Mouse (Mus musculus): ENCODE results near the gene Fhl2. TPM values are rescaled to one million over a fixed set of nuclear protein-coding genes. Genes with fewer than 3 reads are reported as not detected.

Fhl2 gene
- polyA plus RNA-seq, 1 experiment from 2014 or later, result 3.5 TPM

DNA sequence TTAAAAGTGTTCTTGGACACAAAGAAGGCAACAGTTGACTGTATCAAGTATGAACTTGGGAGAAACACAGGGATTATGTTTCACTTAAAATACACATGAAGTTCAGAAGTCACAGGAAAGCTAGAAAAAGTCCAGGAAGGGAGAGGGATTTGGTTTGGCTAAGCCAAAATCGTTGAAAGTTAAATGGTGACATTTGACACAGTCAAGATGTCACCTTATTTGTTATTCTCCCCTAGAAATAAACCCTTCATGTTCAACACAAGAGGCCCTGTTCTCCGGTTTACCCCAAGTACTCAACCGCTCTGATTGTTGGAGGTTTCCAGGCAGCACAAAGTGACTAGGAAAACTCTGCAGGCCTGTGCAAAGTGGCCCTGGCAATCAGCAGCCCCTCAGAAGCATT is 18.8 kb upstream of the Fhl2 start:
- no peak for ATAC-seq (ENCODE audit: insufficient read depth)
- no peaks in the 10 kb centered on the region for H3K36me3 ChIP-seq (replicated peaks)
- H3K27me3 ChIP-seq, result no peaks in the 10 kb centered on the region
- no peak overlapping the region for H3K4me2 ChIP-seq
- no peak overlapping the region for H3K9ac ChIP-seq
- H3K4me1 ChIP-seq (replicated peaks), result no peaks in the 10 kb centered on the region
- no peak overlapping the region for H3K4me3 ChIP-seq (replicated peaks)
- no peaks in the 10 kb centered on the region for H3K9me3 ChIP-seq (replicated peaks)
- H3K27ac ChIP-seq (replicated peaks), result no peak overlapping the region
- 57% methylated on average over 3 of the region's 3 CpGs for WGBS (ENCODE audit: insufficient replicate concordance)

DNA sequence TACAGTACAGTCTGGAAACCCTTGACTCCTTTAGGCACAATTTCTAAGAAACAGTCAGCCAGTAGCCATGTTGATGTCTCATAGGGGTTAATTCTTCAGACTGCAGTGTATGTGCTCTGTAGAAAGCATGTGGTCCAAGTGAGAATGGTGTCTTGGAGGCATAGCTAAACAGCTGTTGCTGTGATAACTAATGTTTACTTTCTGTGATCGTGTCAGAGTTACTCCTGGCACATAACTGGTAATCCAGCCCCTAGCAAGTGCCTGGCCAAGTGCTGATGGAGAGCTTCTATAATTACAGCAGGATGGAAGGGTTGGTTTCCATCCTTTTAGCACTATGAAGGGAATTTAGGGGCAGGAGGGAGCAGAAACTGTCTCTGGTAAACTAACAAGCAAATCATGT is 14.5 kb upstream of the Fhl2 start:
- no peak for ATAC-seq (ENCODE audit: insufficient read depth)
- Histone ChIP-seq H3K9ac (no peak overlapping the region), H3K27ac (replicated peaks) (no peak overlapping the region), H3K9me3 (replicated peaks) (no peaks in the 10 kb centered on the region), H3K4me3 (replicated peaks) (no peak overlapping the region), H3K36me3 (replicated peaks) (no peaks in the 10 kb centered on the region), H3K27me3 (no peaks in the 10 kb centered on the region), H3K4me1 (replicated peaks) (no peaks in the 10 kb centered on the region), H3K4me2 (no peak overlapping the region)
- 27% methylated on average over 1 of the region's 1 CpGs for WGBS (ENCODE audit: insufficient replicate concordance)

DNA sequence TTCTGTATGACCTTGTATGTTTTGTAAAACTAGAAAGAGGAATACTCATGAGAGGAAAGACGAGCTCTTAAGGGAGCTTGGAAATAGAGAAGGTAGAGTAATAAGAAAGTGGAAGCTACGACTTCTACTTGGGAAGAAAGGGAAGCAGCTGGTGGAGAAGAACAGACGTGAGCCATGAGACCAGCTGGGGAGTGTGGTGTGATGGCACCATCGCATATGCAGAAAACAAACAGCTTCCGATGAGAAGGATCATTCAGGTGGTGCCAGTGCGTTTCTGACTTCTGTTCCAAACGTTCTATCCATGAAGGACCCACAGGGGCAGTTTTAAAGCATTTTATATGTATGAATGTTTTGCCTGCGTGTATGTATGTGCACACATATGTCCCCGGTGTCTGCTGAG is 13.5 kb upstream of the Fhl2 start:
- H3K4me3 ChIP-seq (replicated peaks), result no peak overlapping the region
- ATAC-seq (ENCODE audit: insufficient read depth), result no peak
- no peak overlapping the region for H3K9ac ChIP-seq
- no peaks in the 10 kb centered on the region for H3K9me3 ChIP-seq (replicated peaks)
- no peak overlapping the region for H3K4me2 ChIP-seq
- WGBS (ENCODE audit: insufficient replicate concordance), result 57% methylated on average over 9 of the region's 9 CpGs
- no peaks in the 10 kb centered on the region for H3K4me1 ChIP-seq (replicated peaks)
- no peak overlapping the region for H3K27ac ChIP-seq (replicated peaks)
- H3K27me3 ChIP-seq, result no peaks in the 10 kb centered on the region
- H3K36me3 ChIP-seq (replicated peaks), result no peaks in the 10 kb centered on the region

DNA sequence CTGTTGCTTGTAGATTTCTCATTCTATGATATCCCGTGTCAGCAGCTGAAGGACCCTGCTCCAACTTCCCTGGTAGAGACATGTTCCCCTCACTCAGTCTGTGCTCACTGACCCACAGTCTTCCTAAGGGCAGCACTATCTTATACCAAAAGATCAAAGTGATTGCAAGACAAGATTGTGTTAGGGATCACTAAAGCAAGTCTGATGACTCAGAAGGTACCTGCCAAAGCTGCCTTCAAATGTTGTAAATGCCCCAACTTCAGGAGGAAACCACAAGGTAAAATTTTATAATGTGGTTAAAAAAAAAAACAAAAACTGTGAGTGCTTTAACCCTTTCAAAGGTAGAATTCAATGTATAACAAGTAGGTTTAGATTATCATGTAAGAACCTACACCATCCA is 10.4 kb upstream of the Fhl2 start:
- Histone ChIP-seq H3K27me3 (no peaks in the 10 kb centered on the region), H3K4me2 (no peak overlapping the region), H3K36me3 (replicated peaks) (no peaks in the 10 kb centered on the region), H3K27ac (replicated peaks) (no peak overlapping the region), H3K4me3 (replicated peaks) (no peak overlapping the region), H3K4me1 (replicated peaks) (no peaks in the 10 kb centered on the region), H3K9me3 (replicated peaks) (no peaks in the 10 kb centered on the region), H3K9ac (no peak overlapping the region)
- ATAC-seq (ENCODE audit: insufficient read depth), result no peak
- 71% methylated on average over 1 of the region's 1 CpGs for WGBS (ENCODE audit: insufficient replicate concordance)

DNA sequence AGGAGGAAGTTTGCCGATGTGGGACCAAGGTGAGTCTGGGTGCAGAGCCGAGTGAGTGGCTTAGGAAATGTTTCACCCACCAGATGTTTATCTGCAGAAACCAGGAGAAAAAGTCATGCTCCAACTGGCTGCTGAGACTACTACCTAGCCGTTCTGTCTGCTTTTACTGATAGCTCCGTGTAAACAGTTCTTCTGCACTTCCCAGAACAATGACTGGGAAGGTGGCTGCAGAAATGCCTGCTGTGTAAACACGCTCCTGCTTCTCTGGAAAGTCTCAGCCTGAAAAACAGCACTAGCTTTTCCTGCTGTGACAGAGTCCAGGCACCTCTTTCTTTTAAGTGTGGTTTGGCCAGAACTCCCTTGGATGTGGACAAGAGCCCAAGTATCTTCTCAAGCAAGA is 6.5 kb upstream of the Fhl2 start:
- H3K9me3 ChIP-seq (replicated peaks), result no peaks in the 10 kb centered on the region
- H3K9ac ChIP-seq, result no peak overlapping the region
- no peaks in the 10 kb centered on the region for H3K27me3 ChIP-seq
- H3K4me3 ChIP-seq (replicated peaks), result no peak overlapping the region
- no peak overlapping the region for H3K4me2 ChIP-seq
- 19% methylated on average over 5 of the region's 5 CpGs for WGBS (ENCODE audit: insufficient replicate concordance)
- H3K36me3 ChIP-seq (replicated peaks), result no peaks in the 10 kb centered on the region
- no peak overlapping the region for H3K27ac ChIP-seq (replicated peaks)
- ATAC-seq (ENCODE audit: insufficient read depth), result no peak
- no peaks in the 10 kb centered on the region for H3K4me1 ChIP-seq (replicated peaks)

DNA sequence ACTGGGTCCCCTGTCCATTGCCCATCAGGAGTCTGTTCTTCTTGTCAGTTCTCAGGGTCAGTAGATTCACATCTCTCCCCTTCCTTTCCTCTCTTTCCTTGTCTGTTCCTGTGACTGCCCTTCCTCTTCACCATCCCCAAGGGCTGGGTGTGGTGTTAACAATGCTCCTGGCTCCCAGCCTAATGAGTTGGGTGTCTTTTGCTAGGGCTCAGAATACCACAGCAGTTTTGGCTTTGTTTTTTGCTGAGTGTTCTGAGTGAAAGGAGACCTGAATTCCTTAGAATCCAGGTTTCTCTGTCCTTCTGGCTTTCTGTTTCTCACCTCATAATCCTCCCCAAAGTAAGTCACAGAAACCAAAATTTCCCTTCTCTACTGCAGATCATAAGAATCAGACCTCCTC is 5.4 kb upstream of the Fhl2 start:
- no peak for ATAC-seq (ENCODE audit: insufficient read depth)
- Histone ChIP-seq H3K36me3 (replicated peaks) (no peaks in the 10 kb centered on the region), H3K27me3 (no peaks in the 10 kb centered on the region), H3K4me3 (replicated peaks) (no peak overlapping the region), H3K4me1 (replicated peaks) (no peaks in the 10 kb centered on the region), H3K4me2 (no peak overlapping the region), H3K27ac (replicated peaks) (no peak overlapping the region), H3K9me3 (replicated peaks) (no peaks in the 10 kb centered on the region), H3K9ac (no peak overlapping the region)

DNA sequence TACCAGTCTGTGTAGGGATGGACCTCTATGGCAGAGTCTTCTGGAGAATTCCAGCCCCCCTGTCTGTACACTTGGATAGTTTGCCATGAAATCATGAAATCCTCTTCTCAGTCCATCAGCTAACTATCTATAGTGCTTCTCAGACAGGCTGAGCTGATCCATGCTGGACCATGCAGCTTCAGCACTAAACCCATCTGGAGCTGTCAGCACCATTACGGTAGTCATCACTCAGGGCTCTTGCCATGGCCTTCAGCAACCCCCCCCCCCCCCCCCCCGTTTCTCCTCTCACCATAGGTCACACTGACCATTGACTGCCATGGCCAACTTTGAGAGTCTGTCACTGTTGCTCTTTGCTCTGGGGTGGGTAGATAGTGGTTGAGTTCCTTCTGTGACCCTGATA is 5.0 kb upstream of the Fhl2 start:
- no peak for ATAC-seq (ENCODE audit: insufficient read depth)
- Histone ChIP-seq H3K4me3 (replicated peaks) (no peak overlapping the region), H3K27me3 (no peaks in the 10 kb centered on the region), H3K9ac (no peak overlapping the region), H3K36me3 (replicated peaks) (no peaks in the 10 kb centered on the region), H3K9me3 (replicated peaks) (no peaks in the 10 kb centered on the region), H3K4me1 (replicated peaks) (no peaks in the 10 kb centered on the region), H3K27ac (replicated peaks) (no peak overlapping the region), H3K4me2 (no peak overlapping the region)
- 68% methylated on average over 2 of the region's 2 CpGs for WGBS (ENCODE audit: insufficient replicate concordance)

DNA sequence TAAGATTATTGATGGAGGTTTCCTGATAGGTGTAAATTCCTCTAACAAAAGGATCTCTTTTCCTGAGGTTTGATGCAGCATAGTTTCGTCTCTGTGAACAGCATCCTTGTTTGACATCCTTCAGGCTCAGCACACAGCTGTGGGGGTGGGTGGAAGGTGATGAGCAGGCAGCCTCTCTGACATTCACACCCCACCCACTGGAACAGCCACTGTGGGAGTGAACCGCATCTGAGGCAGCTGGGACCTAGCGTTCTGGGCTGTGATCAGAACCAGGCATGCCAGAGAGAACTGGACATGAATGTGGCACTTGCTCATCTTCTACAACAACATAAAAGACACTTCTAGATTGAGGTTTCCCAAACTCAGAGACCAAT is 3.1 kb upstream of the Fhl2 start:
- H3K4me1 ChIP-seq (replicated peaks), result no peaks in the 10 kb centered on the region
- no peaks in the 10 kb centered on the region for H3K36me3 ChIP-seq (replicated peaks)
- no peak overlapping the region for H3K9ac ChIP-seq
- H3K27me3 ChIP-seq, result no peaks in the 10 kb centered on the region
- ATAC-seq (ENCODE audit: insufficient read depth), result no peak
- WGBS (ENCODE audit: insufficient replicate concordance), result 62% methylated on average over 3 of the region's 3 CpGs
- no peaks in the 10 kb centered on the region for H3K9me3 ChIP-seq (replicated peaks)
- H3K27ac ChIP-seq (replicated peaks), result no peak overlapping the region
- H3K4me3 ChIP-seq (replicated peaks), result no peak overlapping the region
- H3K4me2 ChIP-seq, result no peak overlapping the region

DNA sequence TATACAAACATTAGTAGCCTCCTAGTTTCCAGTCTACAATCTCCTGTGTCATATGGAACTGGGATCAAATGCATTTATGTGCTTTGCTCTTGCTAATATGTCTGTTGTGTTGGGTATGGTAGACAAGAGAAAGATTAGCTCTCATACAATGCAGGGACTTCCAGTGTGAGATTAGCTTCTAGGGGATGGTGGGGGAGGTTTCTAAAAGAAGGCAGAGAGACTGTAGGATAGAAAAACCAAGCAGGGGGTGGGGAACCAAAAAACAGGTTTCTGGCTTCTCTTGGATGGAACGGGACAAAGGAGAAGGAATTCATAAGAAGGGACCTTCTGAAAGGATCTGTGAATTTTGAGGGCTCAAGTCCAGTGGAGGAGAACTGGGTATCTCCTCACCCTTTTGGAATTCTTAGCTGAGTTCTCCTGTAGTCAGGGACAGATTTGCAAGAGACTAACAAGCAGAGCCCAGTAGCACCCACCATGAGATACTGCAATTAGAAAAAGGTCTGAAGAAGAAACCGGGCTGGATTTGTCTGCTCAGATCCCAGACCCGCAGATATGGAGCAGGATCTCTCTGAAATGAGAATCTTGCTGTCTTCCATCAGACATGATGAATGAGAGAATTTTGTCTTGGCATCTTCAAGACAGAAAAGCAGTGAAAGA is 2.6 kb upstream of the Fhl2 start:
- H3K9ac ChIP-seq, result no peak overlapping the region
- WGBS (ENCODE audit: insufficient replicate concordance), result 60% methylated on average over 3 of the region's 3 CpGs

DNA sequence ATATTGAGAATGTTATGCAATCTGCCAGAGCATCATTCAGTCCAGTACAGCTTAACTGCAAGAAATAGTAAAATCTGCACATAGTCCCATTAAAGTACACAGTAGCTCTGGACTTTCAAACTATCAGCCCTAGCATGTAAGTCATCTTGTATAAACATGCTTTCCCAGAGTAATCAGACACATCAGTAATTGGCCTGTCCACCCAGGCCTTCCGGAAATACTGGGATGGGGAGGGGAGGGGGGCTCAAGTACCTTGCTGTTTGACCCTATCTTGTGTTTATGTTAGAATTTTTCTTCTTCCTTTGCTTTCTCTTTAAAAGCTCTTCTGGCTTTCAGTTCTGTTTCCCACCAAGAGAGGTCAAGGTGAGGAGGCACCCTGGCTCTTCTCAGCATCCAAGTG is 725 bp downstream of the Fhl2 start:
- no peaks in the 10 kb centered on the region for H3K9me3 ChIP-seq (replicated peaks)
- no peaks in the 10 kb centered on the region for H3K36me3 ChIP-seq (replicated peaks)
- WGBS (ENCODE audit: insufficient replicate concordance), result 43% methylated on average over 1 of the region's 1 CpGs
- H3K27me3 ChIP-seq, result no peaks in the 10 kb centered on the region
- H3K4me1 ChIP-seq (replicated peaks), result no peaks in the 10 kb centered on the region
- H3K27ac ChIP-seq (replicated peaks), result no peak overlapping the region
- H3K9ac ChIP-seq, result no peak overlapping the region
- H3K4me2 ChIP-seq, result no peak overlapping the region
- no peak overlapping the region for H3K4me3 ChIP-seq (replicated peaks)
- no peak for ATAC-seq (ENCODE audit: insufficient read depth)

More for the DNA sequence above, 2.6 kb upstream of the Fhl2 start:
- Histone ChIP-seq H3K4me1 (replicated peaks) (no peaks in the 10 kb centered on the region), H3K36me3 (replicated peaks) (no peaks in the 10 kb centered on the region), H3K27me3 (no peaks in the 10 kb centered on the region), H3K27ac (replicated peaks) (no peak overlapping the region), H3K4me3 (replicated peaks) (no peak overlapping the region), H3K9me3 (replicated peaks) (no peaks in the 10 kb centered on the region), H3K4me2 (no peak overlapping the region)
- no peak for ATAC-seq (ENCODE audit: insufficient read depth)

DNA sequence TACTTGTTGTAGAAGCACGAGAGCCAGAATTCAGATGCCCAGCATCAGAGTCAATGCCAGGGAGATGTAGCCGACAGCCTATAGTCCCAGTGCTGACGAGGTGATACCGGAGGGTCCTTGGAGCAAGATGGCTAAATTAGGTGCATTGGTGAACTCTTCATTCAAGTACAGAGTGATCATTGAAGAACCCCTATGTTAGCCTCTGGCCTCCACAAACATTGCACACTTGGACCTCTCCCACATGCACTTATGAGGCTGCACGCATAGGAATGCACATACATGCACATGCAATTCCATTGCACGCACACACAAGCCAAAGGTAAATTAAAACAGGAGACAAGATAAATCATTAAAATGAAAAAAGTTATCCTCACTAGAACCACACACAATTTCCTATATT is 3.4 kb downstream of the Fhl2 start:
- 73% methylated on average over 6 of the region's 6 CpGs for WGBS (ENCODE audit: insufficient replicate concordance)

DNA sequence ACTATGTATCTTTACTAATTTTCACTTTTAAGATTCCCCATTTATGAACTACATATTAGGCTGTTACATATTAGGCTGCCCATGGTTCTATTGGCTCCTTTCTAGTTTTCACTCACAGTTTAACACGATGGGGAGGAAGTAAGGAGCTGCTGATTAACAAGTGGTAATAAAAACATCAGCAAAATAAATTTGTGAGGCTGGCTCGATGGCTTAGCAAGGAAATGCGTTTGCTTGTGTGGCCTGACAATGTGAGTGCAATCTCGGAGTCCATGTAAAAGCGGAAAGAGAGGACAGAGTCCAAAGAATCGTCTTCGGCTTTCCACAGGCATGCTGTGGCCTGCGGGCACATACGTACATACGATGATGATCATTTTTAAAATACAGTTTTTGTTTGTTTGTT is 4.3 kb downstream of the Fhl2 start:
- H3K36me3 ChIP-seq (replicated peaks), result no peaks in the 10 kb centered on the region
- H3K4me3 ChIP-seq (replicated peaks), result no peak overlapping the region
- no peak overlapping the region for H3K9ac ChIP-seq
- no peaks in the 10 kb centered on the region for H3K27me3 ChIP-seq
- H3K27ac ChIP-seq (replicated peaks), result no peak overlapping the region
- no peak for ATAC-seq (ENCODE audit: insufficient read depth)
- H3K9me3 ChIP-seq (replicated peaks), result no peaks in the 10 kb centered on the region
- no peaks in the 10 kb centered on the region for H3K4me1 ChIP-seq (replicated peaks)
- WGBS (ENCODE audit: insufficient replicate concordance), result 65% methylated on average over 10 of the region's 10 CpGs
- H3K4me2 ChIP-seq, result no peak overlapping the region

More for the DNA sequence above, 3.4 kb downstream of the Fhl2 start:
- H3K4me1 ChIP-seq (replicated peaks), result no peaks in the 10 kb centered on the region
- no peaks in the 10 kb centered on the region for H3K9me3 ChIP-seq (replicated peaks)
- no peak overlapping the region for H3K4me3 ChIP-seq (replicated peaks)
- H3K36me3 ChIP-seq (replicated peaks), result no peaks in the 10 kb centered on the region
- no peak for ATAC-seq (ENCODE audit: insufficient read depth)
- no peaks in the 10 kb centered on the region for H3K27me3 ChIP-seq
- no peak overlapping the region for H3K27ac ChIP-seq (replicated peaks)
- H3K4me2 ChIP-seq, result no peak overlapping the region
- H3K9ac ChIP-seq, result no peak overlapping the region

Measured in liver, embryonic 15.5 days (tissue).